Mouse (Mus musculus) lung, embryonic 14.5 days (tissue): ENCODE data around the gene Ano6. TPM values are rescaled to one million over a fixed set of nuclear protein-coding genes. Genes with fewer than 3 reads are reported as not detected.
A peak's percentile ranks its signal among the peaks of the same experiment; 100 is the strongest.

ENCODE experiments used
- ATAC-seq: fragments of 200-750 bp; cut with Nextera tagmentation; 2 replicates; pipeline ENCODE4 v1.8.0; 2017; ENCODE audit warnings: mild to moderate bottlenecking, moderate TSS enrichment, moderate library complexity; ENCODE audit not compliant: insufficient read depth
- DNase-seq: peaks from one replicate; pipeline ENCODE4 v3.0.0-alpha.2; 2015
- H3K27ac ChIP-seq: fragments of 300-500 bp; sonication (generic); 2 replicates; pipeline ENCODE4 v1.5.1; 2014; ENCODE audit warnings: low read depth, mild to moderate bottlenecking, moderate library complexity
- H3K27me3 ChIP-seq: fragments of 300-500 bp; sonication (generic); 2 replicates; pipeline ENCODE4 v1.6.1; 2014; ENCODE audit warnings: low read length, control low read depth; ENCODE audit not compliant: insufficient read depth
- H3K36me3 ChIP-seq: fragments of 300-500 bp; sonication (generic); 2 replicates; pipeline ENCODE4 v1.6.1; 2014; ENCODE audit warnings: control low read depth; ENCODE audit not compliant: insufficient read depth
- H3K4me1 ChIP-seq: fragments of 300-500 bp; sonication (generic); 2 replicates; pipeline ENCODE4 v1.6.1; 2014; ENCODE audit warnings: antibody characterized with exemption, control low read depth; ENCODE audit not compliant: insufficient read depth
- H3K4me2 ChIP-seq: fragments of 300-500 bp; sonication (generic); 2 replicates; pipeline ENCODE4 v1.6.1; 2014; ENCODE audit warnings: mild to moderate bottlenecking
- H3K4me3 ChIP-seq: fragments of 300-500 bp; sonication (generic); 2 replicates; pipeline ENCODE4 v1.5.1; 2014; ENCODE audit warnings: low read depth, low read length
- H3K9ac ChIP-seq: fragments of 300-500 bp; sonication (generic); 2 replicates; pipeline ENCODE4 v1.6.1; 2014
- H3K9me3 ChIP-seq: fragments of 300-500 bp; sonication (generic); 2 replicates; pipeline ENCODE4 v1.6.1; 2016; ENCODE audit warnings: low read depth, low read length, control low read depth
- CTCF ChIP-seq: IDR thresholded peaks from 2 replicates; pipeline ENCODE4 v1.5.1; 2016; ENCODE audit warnings: antibody characterized with exemption, low read depth
- WGBS: fragments of 180-500 bp; shearing (Covaris S2); extraction: QIAGEN DNeasy Blood & Tissue Kit; methylation state at CpG from one replicate; pipeline ENCODE4 v1.1.7; 2014; 5-methylcytosine and 5-hydroxymethylcytosine counted together
- polyA plus RNA-seq: library from polyadenylated mRNA; unstranded; fragments of >200 nt; fragmentation: Nextera tagmentation; extraction: Ambion mirVana; gene quantifications from 2 replicates; pipeline ENCODE4 v1.2.1, GENCODE M21; 2014

Gene Ano6
- polyA plus RNA-seq, 1 experiment from 2014 or later, result 54.7 TPM

GRCm38 (mm10) chr15:95856684-95857595 is 66.3 kb downstream of the Ano6 start:
- Histone ChIP-seq H3K9ac (no peak overlapping the region), H3K27ac (peak overlapping the region; percentile 36; the same call in 1 of the 2 replicates), H3K27me3 (no peaks in the 10 kb centered on the region), H3K9me3 (no peaks in the 10 kb centered on the region), H3K4me3 (no peak overlapping the region), H3K36me3 (no peaks in the 10 kb centered on the region), H3K4me1 (peaks cover 3% of the 10 kb centered on the region; the same call in 1 of the 2 replicates), H3K4me2 (no peak overlapping the region)
- peak; percentile 70 for ATAC-seq
- 44% methylated on average over 8 of the region's 8 CpGs for WGBS
- no peak for TF ChIP-seq CTCF
- DNase-seq, result peak; percentile 56

GRCm38 (mm10) chr15:95858876-95859655 is 68.4 kb downstream of the Ano6 start:
- ATAC-seq, result no peak
- no peak overlapping the region for H3K4me2 ChIP-seq
- 76% methylated on average over 9 of the region's 9 CpGs for WGBS
- no peak for DNase-seq
- no peaks in the 10 kb centered on the region for H3K27me3 ChIP-seq
- no peaks in the 10 kb centered on the region for H3K9me3 ChIP-seq
- no peak overlapping the region for H3K27ac ChIP-seq
- H3K4me1 ChIP-seq, result peaks cover 3% of the 10 kb centered on the region; the same call in 1 of the 2 replicates
- no peak overlapping the region for H3K4me3 ChIP-seq
- no peak overlapping the region for H3K9ac ChIP-seq
- TF ChIP-seq CTCF, result no peak
- no peaks in the 10 kb centered on the region for H3K36me3 ChIP-seq

GRCm38 (mm10) chr15:95863865-95864660 is 73.4 kb downstream of the Ano6 start:
- whole genome bisulfite sequencing, result 88% methylated on average over 17 of the region's 17 CpGs
- H3K27me3 ChIP-seq, result no peaks in the 10 kb centered on the region
- TF ChIP-seq CTCF, result no peak
- no peak overlapping the region for H3K27ac ChIP-seq
- ATAC-seq, result no peak
- H3K9ac ChIP-seq, result no peak overlapping the region
- no peaks in the 10 kb centered on the region for H3K4me1 ChIP-seq
- no peaks in the 10 kb centered on the region for H3K36me3 ChIP-seq
- DNase-seq, result no peak
- H3K9me3 ChIP-seq, result no peaks in the 10 kb centered on the region; the same call in 1 of the 2 replicates
- no peak overlapping the region for H3K4me2 ChIP-seq
- no peak overlapping the region for H3K4me3 ChIP-seq

GRCm38 (mm10) chr15:95865311-95866100 is 74.9 kb downstream of the Ano6 start:
- 89% methylated on average over 17 of the region's 17 CpGs for WGBS
- ATAC-seq (no peak), DNase-seq (no peak)
- Histone ChIP-seq H3K4me3 (no peak overlapping the region), H3K9me3 (no peaks in the 10 kb centered on the region; the same call in 1 of the 2 replicates), H3K36me3 (no peaks in the 10 kb centered on the region), H3K4me1 (no peaks in the 10 kb centered on the region), H3K9ac (no peak overlapping the region), H3K4me2 (no peak overlapping the region), H3K27ac (no peak overlapping the region), H3K27me3 (no peaks in the 10 kb centered on the region)
- no peak for TF ChIP-seq CTCF

GRCm38 (mm10) chr15:95868172-95868571 is 77.5 kb downstream of the Ano6 start:
- ATAC-seq (no peak), DNase-seq (no peak)
- Histone ChIP-seq H3K4me3 (no peak overlapping the region), H3K9ac (no peak overlapping the region), H3K4me2 (no peak overlapping the region), H3K27me3 (no peaks in the 10 kb centered on the region), H3K9me3 (no peaks in the 10 kb centered on the region; the same call in 1 of the 2 replicates), H3K4me1 (no peaks in the 10 kb centered on the region), H3K36me3 (no peaks in the 10 kb centered on the region), H3K27ac (no peak overlapping the region)
- no peak for TF ChIP-seq CTCF
- WGBS, result 85% methylated on average over 4 of the region's 4 CpGs

- H3K4me2 ChIP-seq, result no peak overlapping the region
- no peaks in the 10 kb centered on the region for H3K36me3 ChIP-seq
- WGBS, result 88% methylated on average over 5 of the region's 5 CpGs
- H3K9me3 ChIP-seq, result no peaks in the 10 kb centered on the region; the same call in 1 of the 2 replicates
- no peaks in the 10 kb centered on the region for H3K27me3 ChIP-seq
- H3K4me1 ChIP-seq, result no peaks in the 10 kb centered on the region
- ATAC-seq (no peak), DNase-seq (no peak)
- H3K9ac ChIP-seq, result no peak overlapping the region
- no peak for TF ChIP-seq CTCF
- no peak overlapping the region for H3K4me3 ChIP-seq
- H3K27ac ChIP-seq, result no peak overlapping the region
These were observed 79.0 kb downstream of the Ano6 start for GRCm38 (mm10) chr15:95869611-95870010.
